Mouse (Mus musculus) megakaryocyte progenitor cell, adult 5-6 weeks (primary cell): ENCODE measurements around the gene Ppp1r9a. TPM values are rescaled to one million over a fixed set of nuclear protein-coding genes. Genes with fewer than 3 reads are reported as not detected.

Source experiments
- ATAC-seq: replicated peaks from 2 replicates; pipeline ENCODE4 v1.8.0; 2016; ENCODE audit warnings: mild to moderate bottlenecking, moderate TSS enrichment, inconsistent platforms; ENCODE audit not compliant: poor library complexity
- total RNA-seq, 2 experiments: library from RNA; stranded (forward) in 1 of 2; stranded (reverse) in 1 of 2; fragments of 157-497, 149-512 nt in 1 of 2; fragments of 200-1000 nt in 1 of 2; gene quantifications; 2 replicates each; pipeline versions ENCODE4 v1.2.3 to v1.2.4; 2015 to 2017

Ppp1r9a gene
- total RNA-seq, 2 experiments from 2014 or later, result 2.9 to 4.7 TPM

DNA sequence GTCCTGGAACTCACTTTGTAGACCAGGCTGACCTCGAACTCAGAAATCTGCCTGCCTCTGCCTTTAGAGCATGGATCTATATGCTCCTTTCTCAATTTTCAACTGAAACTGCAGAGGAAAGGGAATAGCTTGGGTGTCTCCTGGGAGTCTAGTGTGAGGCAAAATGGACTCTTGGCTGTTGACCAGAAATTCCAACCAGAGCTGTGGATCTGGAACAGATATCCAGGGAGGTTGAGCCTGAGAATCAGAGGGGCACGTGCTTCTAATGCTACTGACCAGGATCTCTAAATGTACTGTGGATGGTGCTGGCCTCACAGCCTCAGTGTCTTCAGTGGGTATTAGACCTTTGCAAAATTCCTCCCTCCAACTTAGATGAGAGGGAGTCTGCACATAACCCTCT lies 247.2 kb downstream of the Ppp1r9a start:
- ATAC-seq, result no peak

DNA sequence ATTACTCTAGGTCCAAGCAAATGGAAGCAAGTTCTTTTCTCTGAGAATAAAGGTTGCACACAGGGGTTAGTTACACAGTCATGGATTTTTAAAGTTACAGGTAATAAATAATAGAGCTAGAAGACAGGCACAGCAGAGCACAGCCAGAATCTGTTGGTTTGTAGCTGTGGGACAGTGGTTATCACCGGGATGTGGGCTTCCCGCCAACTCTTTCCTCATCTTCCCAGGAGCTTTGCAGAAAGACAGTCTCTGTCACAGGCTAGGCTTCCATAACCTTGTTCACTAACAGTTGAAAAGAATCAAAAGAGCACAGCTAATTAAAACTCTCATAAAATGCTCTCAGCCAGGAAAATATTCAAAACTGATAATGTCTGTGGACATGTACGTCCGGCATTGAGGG lies 248.5 kb downstream of the Ppp1r9a start:
- ATAC-seq, result no peak

DNA sequence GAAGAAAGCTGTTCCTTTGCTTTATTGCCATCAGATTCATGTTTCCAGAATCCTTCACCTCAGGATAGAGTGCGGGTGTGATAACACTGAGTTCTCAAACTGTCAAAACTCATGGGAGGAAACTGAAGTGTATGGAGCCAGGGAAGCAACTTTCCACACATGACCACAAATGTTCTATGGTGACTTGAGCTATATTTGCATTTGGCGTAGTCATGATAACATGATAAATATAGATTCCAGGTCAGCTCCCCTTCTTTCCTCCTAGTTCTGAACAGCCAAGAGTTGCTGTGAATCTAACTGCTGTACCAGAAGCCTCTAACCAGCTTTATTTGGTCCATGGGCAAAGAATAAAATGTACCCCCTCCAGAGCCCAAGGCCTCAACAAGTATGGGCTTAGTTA lies 249.5 kb downstream of the Ppp1r9a start:
- ATAC-seq, result no peak

DNA sequence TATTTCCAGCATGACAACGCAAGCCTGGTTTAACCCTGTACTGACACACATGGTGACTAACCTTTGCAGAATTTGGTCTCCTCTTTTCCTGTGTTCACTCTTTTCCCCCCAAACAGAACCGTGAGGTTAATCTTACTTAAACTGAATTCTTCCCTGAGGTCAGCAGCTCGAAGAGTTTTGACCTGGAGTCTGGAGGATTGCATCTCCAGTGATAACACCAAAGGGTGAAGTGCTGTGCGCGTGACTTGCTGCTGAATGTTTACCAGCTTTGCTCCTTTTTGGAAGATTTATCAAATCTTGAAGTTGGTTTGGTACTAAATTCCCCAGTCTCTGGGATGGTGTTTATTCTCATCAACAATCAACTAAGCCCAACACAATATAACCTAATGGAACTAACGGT lies 252.1 kb downstream of the Ppp1r9a start:
- ATAC-seq, result no peak

DNA sequence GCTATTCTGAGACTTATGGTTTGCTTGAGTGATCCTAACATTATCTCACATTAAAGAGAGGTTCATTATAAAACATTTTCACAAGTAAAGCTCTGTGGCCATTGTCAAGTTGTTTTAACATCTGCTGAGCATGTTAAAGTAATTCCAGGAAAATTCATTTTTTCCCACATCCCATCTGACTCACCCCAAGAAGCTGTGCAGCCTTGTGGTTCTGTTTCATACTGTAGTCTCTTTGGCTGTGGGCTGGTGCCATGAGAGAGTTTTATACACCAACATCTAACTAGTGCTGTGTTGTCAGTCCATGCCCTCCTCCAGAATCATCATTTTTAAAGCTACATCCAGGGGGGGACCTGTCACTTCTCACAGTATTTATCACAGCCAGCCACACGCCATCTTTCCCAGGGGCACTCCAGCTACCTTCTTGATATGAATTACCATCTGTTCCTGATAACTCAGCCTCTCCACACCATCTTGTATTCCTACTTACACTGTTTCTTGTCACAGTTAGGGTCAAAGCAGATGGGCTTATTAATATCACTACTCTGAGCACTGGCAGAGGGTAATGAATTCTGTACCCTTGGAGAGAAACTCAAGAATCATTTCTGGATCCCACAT lies 252.7 kb downstream of the Ppp1r9a start:
- ATAC-seq, result peak; percentile 83

DNA sequence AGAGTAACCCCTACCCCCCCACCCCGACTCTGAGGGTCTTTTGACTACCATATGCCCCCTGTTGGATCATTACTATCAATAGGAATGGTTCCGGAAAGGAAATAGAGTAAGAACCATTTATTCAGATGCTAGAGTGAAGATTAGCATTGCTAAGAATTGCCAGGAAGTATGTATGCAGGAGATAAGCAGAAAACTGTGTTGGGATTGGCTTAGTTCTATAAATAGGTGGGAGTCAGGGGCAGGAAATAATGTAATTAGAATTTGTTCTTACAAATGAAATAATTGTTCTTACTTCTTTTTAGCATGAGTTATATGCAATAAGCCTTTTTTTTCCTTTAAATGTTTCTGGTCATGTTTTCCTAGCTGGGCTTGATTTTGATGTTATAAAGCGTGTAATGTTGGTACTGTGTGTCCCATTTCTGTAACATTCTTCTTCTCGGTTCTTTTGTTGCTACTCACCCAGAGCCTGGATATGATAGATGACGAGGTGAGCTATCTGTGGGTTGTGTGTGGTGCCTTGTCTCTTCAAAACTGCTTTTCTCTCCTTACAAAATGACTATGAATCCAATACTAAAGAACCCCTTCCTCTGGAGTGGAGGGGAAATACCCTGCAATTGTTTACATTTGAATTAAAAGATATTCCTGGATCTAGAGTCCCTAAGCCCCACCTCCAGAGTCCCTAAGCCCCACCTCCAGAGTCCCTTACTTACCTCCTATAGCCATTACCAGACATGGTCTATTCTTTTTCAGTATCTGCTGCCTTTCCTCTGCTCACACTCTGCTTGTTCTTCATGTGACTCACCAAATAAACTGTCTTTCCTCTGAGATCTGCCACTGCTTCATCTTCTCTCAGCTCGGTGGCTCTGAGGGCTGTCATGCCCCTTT lies 254.1 kb downstream of the Ppp1r9a start:
- ATAC-seq, result peak; percentile 73

DNA sequence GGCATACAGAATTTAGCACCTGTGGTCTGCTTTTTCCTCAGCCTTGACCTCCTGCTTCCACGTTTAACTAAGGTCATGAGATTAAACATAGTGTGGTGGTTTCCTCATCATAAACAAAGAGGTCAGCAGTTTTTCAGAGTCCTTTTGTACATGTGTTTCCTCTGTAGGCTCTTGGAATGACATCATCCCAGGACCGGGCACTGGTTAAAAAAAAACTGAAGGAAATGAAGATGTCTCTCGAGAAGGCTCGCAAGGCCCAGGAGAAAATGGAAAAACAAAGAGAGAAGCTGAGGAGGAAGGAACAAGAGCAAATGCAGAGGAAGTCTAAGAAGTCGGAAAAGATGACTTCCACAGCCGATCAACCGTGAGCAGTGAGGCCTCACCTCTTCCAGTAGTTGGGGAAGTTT lies 256.7 kb downstream of the Ppp1r9a start:
- no peak for ATAC-seq

DNA sequence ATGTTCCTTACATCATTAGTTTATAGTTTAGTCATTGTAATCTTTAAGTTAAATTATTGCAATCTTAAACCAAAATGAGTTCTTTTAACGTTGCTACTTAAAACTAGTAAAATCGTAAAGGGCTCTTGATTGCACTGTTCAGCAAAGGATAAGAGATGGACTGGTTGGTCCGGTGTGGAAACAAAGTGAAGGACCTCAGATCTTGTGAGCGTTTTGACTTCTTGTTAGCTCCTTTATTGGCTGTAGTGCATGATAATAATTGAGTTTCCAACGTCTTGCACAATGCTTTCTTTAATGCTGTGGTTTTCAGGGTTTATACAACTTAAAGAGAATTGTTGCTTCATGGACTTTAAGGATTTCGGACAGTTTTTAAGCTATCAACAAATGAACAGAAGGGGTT lies 259.3 kb downstream of the Ppp1r9a start:
- no peak for ATAC-seq

DNA sequence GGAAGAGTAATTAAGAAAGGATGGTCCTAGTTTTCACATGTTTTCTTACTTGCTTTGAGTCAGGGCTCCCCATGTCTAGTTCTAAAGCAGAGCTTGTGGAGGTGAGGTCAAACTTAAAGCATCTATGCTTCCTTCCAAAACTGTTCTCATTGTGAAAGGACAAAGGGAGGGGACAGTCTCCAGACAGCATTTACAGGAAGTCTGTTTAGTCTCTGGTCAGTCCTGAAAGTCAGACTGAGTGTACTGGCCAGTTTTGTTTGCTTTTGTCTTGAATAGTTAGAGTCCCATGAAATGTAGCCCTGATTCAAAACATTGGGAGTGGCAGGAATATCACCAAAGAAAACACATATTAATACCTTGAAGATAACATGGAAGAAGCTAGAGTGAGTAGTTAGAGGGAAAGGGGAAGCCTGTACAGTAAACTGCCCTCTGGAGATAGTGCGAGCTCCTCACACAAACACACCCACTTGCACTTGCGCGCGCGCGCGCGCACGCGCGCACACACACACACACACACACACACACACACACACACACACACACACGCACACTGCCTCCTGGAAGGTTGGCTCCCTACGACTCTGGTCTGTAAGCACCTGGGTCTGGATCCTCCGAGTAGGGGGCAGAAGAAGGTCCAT lies 260.9 kb downstream of the Ppp1r9a start:
- ATAC-seq, result no peak

DNA sequence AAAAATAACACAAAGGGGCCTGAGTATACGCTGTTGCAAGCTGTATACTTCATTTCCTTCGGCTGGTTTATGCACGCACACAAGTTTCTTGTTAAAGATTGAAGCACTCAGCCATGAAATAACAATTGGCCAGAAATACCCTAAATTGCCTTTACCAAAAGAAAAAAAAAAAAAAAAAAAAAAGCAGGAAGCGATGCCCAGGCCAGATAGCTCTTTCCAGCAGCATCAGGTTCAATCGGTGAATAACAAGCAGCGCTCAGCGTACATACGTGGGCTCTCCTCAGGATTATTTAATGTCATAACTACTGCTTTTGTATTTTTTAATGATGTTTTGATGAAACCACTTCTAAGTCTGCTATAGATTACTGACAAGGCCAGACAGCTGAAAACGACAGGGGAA lies 262.1 kb downstream of the Ppp1r9a start:
- ATAC-seq, result peak; percentile 11; the same call in 1 of the 2 replicates

DNA sequence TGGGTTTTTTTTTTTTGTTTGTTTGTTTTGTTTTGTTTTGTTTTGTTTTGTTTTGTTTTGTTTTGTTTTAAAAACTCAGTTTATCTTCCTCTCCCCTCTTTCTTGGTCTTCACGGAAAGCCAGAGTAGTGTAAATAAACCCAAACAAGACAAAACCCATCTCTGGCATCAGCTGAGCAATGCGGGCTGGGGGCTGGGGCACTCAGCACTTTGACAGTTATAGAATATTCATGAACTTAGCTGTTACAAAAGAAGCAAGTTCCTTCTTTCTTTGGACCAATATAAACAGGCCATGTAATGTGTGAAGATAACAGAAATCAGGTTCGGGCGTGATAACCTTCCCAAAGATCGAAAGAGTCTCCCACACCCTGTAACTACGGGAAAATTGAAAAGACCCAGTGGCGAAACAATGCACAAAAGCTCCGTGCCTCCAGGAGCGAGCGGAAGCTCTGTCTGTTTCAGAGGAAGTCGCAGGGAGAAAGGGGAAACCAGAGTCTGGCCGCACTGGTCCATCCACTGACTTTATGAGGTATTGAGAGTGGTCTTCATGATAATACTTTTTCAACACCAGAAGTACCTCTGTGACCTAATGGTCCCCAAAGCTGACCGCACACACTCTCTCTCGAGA lies 264.4 kb downstream of the Ppp1r9a start:
- ATAC-seq, result peak; percentile 78

DNA sequence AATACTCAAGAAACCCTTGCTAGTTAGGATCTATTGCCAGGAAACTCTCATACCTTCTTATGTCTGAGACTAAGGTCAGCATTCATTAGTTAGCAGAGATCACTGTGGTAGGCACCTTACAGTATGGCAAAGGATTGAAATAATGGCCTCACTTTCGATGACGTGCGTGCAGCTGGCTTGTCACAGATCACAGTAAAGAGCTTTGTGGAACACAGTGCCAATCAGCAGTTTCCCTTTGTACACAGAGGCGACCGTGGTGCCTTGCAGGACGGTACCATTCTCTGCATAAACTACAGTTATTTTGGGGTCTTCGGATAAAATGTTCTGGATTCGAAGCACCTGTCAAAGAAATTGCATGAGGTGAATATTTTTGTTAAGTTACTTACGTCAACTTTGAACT lies 265.4 kb downstream of the Ppp1r9a start:
- no peak for ATAC-seq

DNA sequence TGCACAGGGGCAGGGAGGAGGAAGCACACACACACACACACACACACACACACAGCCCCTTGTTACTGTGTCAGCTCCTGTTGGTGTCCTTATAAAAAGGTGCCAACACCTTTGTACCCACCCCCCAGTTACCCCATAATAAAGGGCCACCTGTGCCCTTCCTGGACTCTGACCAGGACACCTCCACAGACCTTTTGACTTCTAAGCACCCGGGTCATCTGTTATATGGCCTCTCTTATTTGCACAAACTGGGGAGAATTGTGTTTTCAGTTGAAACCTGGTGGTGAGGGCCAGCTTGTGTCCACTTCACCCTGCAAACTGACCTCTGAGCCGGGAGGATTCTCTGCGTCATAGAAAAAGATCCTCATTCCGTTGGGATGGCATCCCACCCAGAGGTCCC lies 268.7 kb downstream of the Ppp1r9a start:
- ATAC-seq, result no peak

DNA sequence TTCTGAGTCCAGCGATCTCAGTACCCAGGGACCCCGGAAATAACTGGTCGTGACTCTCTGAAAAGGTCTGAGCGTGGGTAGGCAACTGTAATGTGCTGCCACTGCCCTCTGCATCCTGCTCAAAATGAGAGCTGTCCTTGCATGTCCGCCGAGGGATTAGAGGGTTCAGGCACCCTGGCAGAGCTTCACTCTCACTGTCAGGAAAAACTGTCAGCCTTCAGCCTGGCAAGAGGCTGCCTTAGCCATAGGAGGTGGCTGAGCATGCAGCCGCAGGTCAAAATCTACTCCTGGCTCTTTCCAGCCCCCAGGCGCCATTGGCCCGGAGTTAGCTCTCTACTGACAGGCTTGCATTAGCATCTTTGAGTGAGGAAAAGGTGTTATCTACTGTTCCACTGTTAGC lies 269.9 kb downstream of the Ppp1r9a start:
- ATAC-seq, result no peak

DNA sequence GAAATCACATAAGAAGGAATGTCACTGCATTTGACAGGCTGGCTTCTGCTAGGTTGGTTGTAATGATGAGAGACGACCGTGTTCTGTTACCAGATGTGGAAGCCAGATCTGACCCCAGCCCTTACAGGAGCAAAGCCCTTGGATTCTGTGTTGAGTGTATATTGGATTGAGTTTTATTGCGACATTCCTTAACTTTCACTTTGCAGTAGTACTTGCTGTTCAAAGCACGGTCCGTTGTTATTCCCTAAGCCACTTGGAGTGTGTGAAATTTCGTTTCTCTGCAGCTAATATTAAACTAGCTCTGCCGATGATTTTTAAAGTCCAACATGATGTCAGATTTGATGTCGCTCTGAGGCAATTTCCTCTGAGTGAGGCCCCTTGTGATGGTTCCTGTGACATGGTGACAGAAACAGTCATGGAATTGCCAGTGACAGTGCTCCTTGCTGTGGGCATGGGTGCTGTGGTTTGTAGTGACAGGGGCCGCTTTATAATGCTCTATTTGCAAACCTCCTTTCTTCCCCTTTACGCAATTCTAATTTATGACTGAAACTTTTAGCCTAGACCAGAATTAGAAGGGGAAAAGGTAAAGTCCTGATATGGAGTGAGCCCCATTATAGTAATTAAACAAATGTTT lies 271.6 kb downstream of the Ppp1r9a start:
- ATAC-seq, result peak; percentile 98

DNA sequence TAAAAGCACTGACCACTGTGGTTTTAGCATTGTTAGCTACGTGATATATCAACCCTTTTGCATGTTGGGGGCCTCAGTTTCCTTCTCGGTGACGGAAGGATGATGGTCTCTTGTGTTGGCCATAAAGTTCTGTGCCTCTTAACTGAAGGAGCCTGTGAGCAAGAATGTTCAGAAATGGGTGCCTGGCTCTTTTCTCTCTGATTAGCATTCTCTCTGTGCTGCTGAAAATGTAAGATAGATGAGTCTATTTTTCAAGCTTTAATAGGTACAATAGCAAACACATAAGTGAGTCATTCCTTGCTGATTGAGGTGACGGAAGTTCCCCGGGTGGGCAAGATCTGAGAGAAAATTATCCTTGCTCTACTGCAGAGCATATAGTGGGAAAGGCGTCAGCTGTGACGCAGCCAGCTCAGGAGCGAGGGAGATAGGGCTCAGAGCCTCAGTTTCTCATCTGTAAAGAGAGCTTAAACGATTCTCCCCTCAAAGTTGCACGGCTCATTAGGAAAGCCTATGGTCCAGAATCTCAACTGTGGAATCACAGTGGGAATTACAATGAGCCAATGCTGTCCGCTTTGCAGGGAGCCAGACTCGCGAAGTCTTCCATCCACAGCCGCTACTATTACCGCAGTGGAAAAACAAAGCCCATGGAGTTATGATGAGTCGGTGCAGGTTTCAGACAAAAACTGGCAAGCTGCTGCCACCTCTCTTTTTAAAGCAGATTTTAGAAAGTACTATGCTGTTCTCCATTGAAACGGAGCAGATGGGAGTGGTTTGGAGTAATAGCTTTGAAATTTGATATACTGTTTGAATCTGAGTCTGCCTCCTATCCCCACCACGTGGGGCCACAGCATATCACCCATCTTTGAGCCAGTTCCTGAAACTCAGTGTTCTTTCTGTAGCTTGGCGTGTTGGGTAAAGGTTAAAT lies 275.5 kb downstream of the Ppp1r9a start:
- ATAC-seq, result no peak

DNA sequence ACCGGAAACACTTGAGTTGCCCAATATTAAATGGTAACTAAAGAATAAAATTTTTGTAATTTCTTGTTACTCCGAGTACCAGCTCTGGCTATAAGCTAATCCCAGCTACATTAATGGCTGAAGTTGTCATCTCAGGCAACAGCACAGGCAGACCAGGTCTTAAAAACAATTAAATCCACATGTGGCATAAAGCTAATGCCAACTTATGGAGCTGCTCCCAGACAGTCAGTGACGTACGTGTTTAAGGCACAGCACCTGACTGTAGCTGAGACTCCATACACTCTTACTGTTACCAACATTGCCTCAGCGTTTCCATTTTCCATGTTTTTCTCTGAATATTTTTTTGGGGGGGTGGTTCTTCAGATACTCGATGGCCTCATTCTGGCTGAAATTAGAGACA lies 276.5 kb downstream of the Ppp1r9a start:
- ATAC-seq, result no peak

DNA sequence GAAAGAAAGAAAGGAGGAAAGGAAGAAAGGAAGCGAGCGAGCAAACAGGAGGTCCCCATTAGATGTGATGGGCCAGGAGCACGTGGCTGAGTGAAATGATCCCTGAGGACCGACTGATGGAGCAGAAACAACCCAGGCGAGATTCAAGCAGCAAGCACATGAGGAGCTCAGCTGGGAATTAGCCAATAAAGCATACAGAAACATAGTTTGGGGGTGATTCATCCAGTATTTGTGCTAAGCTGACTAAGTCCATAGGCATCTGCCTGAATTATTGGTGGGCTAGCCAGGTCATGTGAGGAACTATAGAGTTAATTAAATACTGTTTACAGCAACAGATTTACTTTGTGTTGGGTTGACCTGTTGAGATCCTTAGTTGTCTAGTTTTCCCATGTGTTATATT lies 277.9 kb downstream of the Ppp1r9a start:
- ATAC-seq, result no peak

DNA sequence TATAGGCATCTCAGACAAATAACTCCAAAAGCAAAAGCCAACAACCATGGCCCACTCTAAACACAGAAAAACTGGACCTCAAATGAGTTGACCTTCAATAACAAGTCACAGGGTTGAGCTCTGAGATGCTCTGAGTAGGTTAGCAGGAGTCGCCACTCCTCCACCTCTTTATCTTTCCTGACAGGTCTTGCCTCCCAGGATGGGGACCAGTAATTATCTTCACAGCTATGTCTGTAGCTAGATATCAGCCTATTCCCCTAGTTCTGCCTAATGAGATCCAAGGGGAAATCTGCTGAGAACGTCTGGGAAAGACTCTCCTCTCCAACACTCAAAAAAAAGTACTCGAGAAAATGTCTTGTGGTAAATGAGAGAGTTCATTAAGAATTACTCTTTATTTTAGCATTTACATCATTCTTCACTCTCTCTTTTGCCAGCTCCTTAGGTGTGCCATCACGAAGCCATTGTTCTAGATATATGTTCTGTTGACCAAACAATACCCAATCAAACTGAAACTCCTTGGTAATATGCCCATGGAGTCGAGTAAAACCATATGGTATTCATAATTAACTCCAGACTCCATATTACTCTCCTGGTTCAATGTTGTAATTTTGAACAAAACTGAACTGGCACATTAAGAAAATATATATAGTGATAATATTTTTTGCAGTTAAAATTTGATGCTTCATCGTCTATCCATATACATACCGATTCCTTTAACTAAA lies 283.7 kb downstream of the Ppp1r9a start:
- no peak for ATAC-seq
